Mouse (Mus musculus) intestine, postnatal 0 days (tissue): Measurements from ENCODE around the gene Ptpn1. TPM values are rescaled to one million over a fixed set of nuclear protein-coding genes. Genes with fewer than 3 reads are reported as not detected.
A peak's percentile ranks its signal among the peaks of the same experiment; 100 is the strongest.

Experiments used
- ATAC-seq: fragments of 200-750 bp; cut with Nextera tagmentation; 2 replicates; pipeline ENCODE4 v1.8.0; 2017; ENCODE audit warnings: mild to moderate bottlenecking, moderate TSS enrichment, moderate library complexity
- H3K27ac ChIP-seq: fragments of 300-500 bp; sonication (generic); 2 replicates; pipeline ENCODE4 v1.5.1; 2014; ENCODE audit warnings: mild to moderate bottlenecking, low read depth, low read length, moderate library complexity
- H3K27me3 ChIP-seq: fragments of 300-500 bp; sonication (generic); replicated peaks from 2 replicates; pipeline ENCODE4 v1.6.1; 2014; ENCODE audit warnings: low read length, mixed read lengths; ENCODE audit not compliant: control insufficient read depth, insufficient read depth
- H3K36me3 ChIP-seq: fragments of 300-500 bp; sonication (generic); 2 replicates; pipeline ENCODE4 v1.6.1; 2014; ENCODE audit warnings: mild to moderate bottlenecking, moderate library complexity; ENCODE audit not compliant: control insufficient read depth, insufficient read depth
- H3K4me1 ChIP-seq: fragments of 300-500 bp; sonication (generic); replicated peaks from 2 replicates; pipeline ENCODE4 v1.6.1; 2014; ENCODE audit warnings: antibody characterized with exemption, low read length, mixed read lengths; ENCODE audit not compliant: control insufficient read depth, insufficient read depth
- H3K4me2 ChIP-seq: fragments of 300-500 bp; sonication (generic); replicated peaks from 2 replicates; pipeline ENCODE4 v1.6.1; 2014; ENCODE audit warnings: low read depth, mild to moderate bottlenecking, moderate library complexity
- H3K4me3 ChIP-seq: fragments of 300-500 bp; sonication (generic); 2 replicates; pipeline ENCODE4 v1.5.1; 2014; ENCODE audit warnings: low read depth, low read length
- H3K9ac ChIP-seq: fragments of 300-500 bp; sonication (generic); 2 replicates; pipeline ENCODE4 v1.6.1; 2014; ENCODE audit warnings: mild to moderate bottlenecking, low read depth, low read length
- H3K9me3 ChIP-seq: fragments of 300-500 bp; sonication (generic); 2 replicates; pipeline ENCODE4 v1.6.1; 2016; ENCODE audit warnings: mixed run types; ENCODE audit not compliant: control insufficient read depth
- CTCF ChIP-seq: sonication (generic); IDR thresholded peaks from 2 replicates; pipeline ENCODE4 v1.5.1; 2016; ENCODE audit warnings: low read depth, mild to moderate bottlenecking, control low read depth, antibody characterized with exemption, moderate library complexity
- WGBS: fragments of 180-500 bp; shearing (Covaris S2); extraction: QIAGEN DNeasy Blood & Tissue Kit; methylation state at CpG from one replicate; pipeline ENCODE4 v1.1.7; 2014; 5-methylcytosine and 5-hydroxymethylcytosine counted together
- polyA plus RNA-seq: library from polyadenylated mRNA; unstranded; fragments of >200 nt; fragmentation: Nextera tagmentation; extraction: Ambion mirVana; gene quantifications from 2 replicates; pipeline ENCODE4 v1.2.1, GENCODE M21; 2015

The Ptpn1 gene
- polyA plus RNA-seq, 1 experiment from 2014 or later = 30.5 TPM

DNA sequence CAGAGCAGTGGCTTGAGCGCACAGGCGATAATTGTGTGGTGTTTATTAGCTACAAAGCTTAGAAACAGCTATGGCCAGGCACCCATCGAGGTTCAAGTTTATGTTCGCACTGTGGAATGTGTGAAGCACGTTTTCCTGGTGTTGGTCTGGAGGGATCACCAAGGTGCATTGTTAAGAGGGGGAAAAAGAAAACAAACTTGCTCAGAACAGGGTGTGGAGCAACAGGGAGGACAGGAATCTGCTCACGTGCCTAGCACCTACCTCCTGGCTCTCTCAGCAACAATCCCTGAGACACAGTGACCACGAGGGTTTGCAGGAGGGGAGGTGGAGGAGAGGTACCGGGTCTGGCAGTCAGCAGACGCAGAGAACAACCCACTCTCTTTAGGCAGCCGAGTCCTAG, 38.2 kb upstream of the Ptpn1 start:
- 70% methylated on average over 10 of the region's 10 CpGs for WGBS

DNA sequence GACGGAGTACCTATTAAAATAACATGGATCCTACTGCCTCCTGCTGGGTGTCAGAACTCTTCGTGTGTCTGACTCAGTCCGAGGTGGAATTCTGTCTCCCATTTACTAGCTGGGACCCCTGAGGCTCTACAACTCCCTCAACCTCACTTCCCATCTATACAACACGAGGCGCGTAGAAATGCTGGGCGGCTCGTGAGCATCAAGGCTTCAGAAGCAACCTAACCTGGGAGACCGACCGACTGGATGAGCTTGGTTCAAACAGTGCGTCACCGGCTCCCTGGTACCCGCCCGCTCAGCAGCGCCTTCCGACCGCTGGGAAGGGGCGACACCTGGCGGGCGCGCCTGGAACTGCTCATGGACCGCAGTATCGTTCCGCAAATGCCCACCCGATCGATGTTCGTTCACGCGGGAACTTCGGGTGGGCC, 36.9 kb upstream of the Ptpn1 start:
- no peak overlapping the region for H3K4me3 ChIP-seq
- no peaks in the 10 kb centered on the region for H3K36me3 ChIP-seq
- H3K27me3 ChIP-seq = peaks cover 4% of the 10 kb centered on the region; the same call in 1 of the 2 replicates
- WGBS = 2% methylated on average over 30 of the region's 30 CpGs
- peak overlapping the region; percentile 50 for H3K4me2 ChIP-seq
- H3K9ac ChIP-seq = no peak overlapping the region
- no peaks in the 10 kb centered on the region for H3K4me1 ChIP-seq
- ATAC-seq = peak; percentile 42
- no peak overlapping the region for H3K27ac ChIP-seq
- TF ChIP-seq CTCF = peak; percentile 99
- H3K9me3 ChIP-seq = no peaks in the 10 kb centered on the region

More for the DNA sequence above, 38.2 kb upstream of the Ptpn1 start:
- H3K4me1 ChIP-seq = no peaks in the 10 kb centered on the region
- H3K4me3 ChIP-seq = no peak overlapping the region
- no peaks in the 10 kb centered on the region for H3K36me3 ChIP-seq
- TF ChIP-seq CTCF = no peak
- H3K9me3 ChIP-seq = no peaks in the 10 kb centered on the region
- no peak for ATAC-seq
- no peak overlapping the region for H3K4me2 ChIP-seq
- H3K27ac ChIP-seq = no peak overlapping the region
- H3K27me3 ChIP-seq = peaks cover 4% of the 10 kb centered on the region; the same call in 1 of the 2 replicates
- no peak overlapping the region for H3K9ac ChIP-seq

- H3K36me3 ChIP-seq = no peaks in the 10 kb centered on the region
- WGBS = 74% methylated on average over 8 of the region's 8 CpGs
- H3K9me3 ChIP-seq = no peaks in the 10 kb centered on the region
- H3K27me3 ChIP-seq = peaks cover 12% of the 10 kb centered on the region; the same call in 1 of the 2 replicates
- no peak for TF ChIP-seq CTCF
- no peak overlapping the region for H3K9ac ChIP-seq
- no peak overlapping the region for H3K4me2 ChIP-seq
- H3K27ac ChIP-seq = no peak overlapping the region
- no peak for ATAC-seq
- no peak overlapping the region for H3K4me3 ChIP-seq
- H3K4me1 ChIP-seq = no peaks in the 10 kb centered on the region
Observed at GRCm38 (mm10) chr2:167897896-167898295, 34.0 kb upstream of the Ptpn1 start.

DNA sequence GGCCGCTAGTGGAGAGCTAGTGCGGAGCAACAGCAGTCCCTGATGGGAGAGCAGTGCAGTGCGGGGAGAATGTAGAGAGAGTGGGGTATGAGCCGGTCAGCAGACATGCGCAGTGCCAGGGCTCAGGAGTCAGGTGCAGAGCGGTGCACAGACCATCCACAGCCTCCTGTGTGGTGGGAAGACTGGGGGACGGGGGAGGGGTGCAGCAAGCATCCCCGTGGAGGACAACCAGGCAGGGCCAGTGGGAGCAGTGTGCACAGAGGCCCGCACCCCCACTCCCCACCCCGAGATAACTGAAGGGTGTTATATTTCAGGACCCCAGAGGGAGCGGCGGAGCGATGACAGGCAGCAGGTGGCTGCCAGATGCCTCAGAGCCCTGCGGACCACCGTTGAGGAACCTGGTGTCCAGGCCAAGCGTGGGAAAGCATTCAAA, 31.9 kb upstream of the Ptpn1 start:
- Histone ChIP-seq H3K27ac (no peak overlapping the region), H3K4me3 (no peak overlapping the region), H3K9ac (no peak overlapping the region), H3K4me2 (no peak overlapping the region), H3K27me3 (peaks cover 12% of the 10 kb centered on the region; the same call in 1 of the 2 replicates), H3K9me3 (no peaks in the 10 kb centered on the region), H3K4me1 (no peaks in the 10 kb centered on the region), H3K36me3 (no peaks in the 10 kb centered on the region)
- no peak; the same call in 1 of the 2 replicates for TF ChIP-seq CTCF
- WGBS = 30% methylated on average over 16 of the region's 16 CpGs
- ATAC-seq = no peak

- no peak overlapping the region for H3K4me2 ChIP-seq
- no peak overlapping the region for H3K4me3 ChIP-seq
- H3K36me3 ChIP-seq = no peaks in the 10 kb centered on the region
- TF ChIP-seq CTCF = 0 out of 2 replicates have a peak, but pooled peaks have one; percentile 15
- 57% methylated on average over 9 of the region's 9 CpGs for WGBS
- H3K9ac ChIP-seq = no peak overlapping the region
- H3K9me3 ChIP-seq = no peaks in the 10 kb centered on the region
- no peaks in the 10 kb centered on the region for H3K4me1 ChIP-seq
- H3K27ac ChIP-seq = no peak overlapping the region
- no peak for ATAC-seq
- H3K27me3 ChIP-seq = 0 out of 2 replicates have a peak, but pooled peaks cover 8% of the 10 kb centered on the region
Observed at GRCm38 (mm10) chr2:167902116-167902703, 29.6 kb upstream of the Ptpn1 start.

DNA sequence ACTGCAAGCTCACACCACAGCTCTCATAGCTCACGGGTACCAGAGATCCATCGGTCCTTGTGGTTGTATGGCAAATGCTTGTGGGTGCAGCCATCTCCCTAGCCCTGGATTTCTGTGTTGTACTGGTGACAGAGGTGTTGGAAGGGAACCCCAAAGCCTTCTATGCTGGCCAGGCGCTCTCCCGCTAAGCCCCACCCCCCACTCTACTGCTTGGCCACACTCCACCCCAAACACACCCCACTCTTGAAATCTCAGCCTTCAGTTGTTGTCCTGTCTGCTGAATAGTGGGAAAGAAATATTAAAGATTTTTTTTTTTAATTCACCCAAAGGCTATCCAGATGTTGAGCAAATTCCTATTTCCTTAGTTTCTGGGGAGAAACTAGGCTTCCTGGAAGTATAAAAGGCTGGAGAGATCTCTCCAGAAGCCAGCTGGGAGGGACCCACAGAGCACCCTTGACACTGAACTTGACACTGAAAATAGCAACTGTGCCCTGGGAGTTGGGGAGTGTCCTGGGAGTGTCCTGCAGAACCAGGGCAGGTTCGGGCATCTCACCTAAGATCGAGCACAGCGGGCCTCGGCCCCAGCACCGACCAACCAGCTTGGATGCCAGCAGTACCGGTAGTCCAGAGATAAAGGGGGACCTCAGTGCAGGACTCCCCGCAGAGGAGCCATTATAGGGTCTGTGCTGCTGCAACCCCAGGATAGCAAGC, 28.5 kb upstream of the Ptpn1 start:
- Histone ChIP-seq H3K9me3 (no peaks in the 10 kb centered on the region), H3K27me3 (0 out of 2 replicates have a peak, but pooled peaks cover 8% of the 10 kb centered on the region), H3K4me3 (no peak overlapping the region), H3K9ac (no peak overlapping the region), H3K36me3 (no peaks in the 10 kb centered on the region), H3K4me2 (no peak overlapping the region), H3K4me1 (no peaks in the 10 kb centered on the region), H3K27ac (no peak overlapping the region)
- 80% methylated on average over 11 of the region's 11 CpGs for WGBS
- ATAC-seq = no peak
- no peak for TF ChIP-seq CTCF
